Mouse (Mus musculus) heart, adult 2 months (tissue): ENCODE measurements around the gene Sept11.

Source experiments
- CTCF ChIP-seq: fragments of 200-600 bp; IDR thresholded peaks from 2 replicates; pipeline ENCODE4 v1.8.1; 2022; ENCODE audit warnings: antibody characterized with exemption, mild to moderate bottlenecking, moderate library complexity
- POLR2A ChIP-seq: fragments of 200-500 bp; IDR thresholded peaks from 2 replicates; pipeline ENCODE4 v1.6.1; 2011; ENCODE audit warnings: mild to moderate bottlenecking, low read depth, low read length, control low read depth; ENCODE audit not compliant: insufficient read depth

- TF ChIP-seq CTCF: no peak
- TF ChIP-seq POLR2A: no peak
Measured at GRCm38 (mm10) chr5:93106048-93106447, 12.8 kb downstream of the Sept11 start.
